Mouse (Mus musculus) left cerebral cortex, postnatal 4 days (tissue): ENCODE measurements around the gene Prc1. TPM values are rescaled to one million over a fixed set of nuclear protein-coding genes. Genes with fewer than 3 reads are reported as not detected.

ENCODE experiments used
- DNase-seq: peaks from one replicate; pipeline ENCODE4 v3.0.0-alpha.2; 2022
- intact Hi-C: fragments of 180-260 bp; cut with DNase I; formaldehyde crosslinking; loops from one replicate; pipeline ENCODE4 v1.15.1; 2025
- total RNA-seq, 2 experiments: library from RNA; stranded (reverse); gene quantifications; 2 replicates each; pipeline ENCODE4 v1.2.3; 2021

Gene Prc1
- 10 to 100 TPM; 16.5 to 18.0 TPM for total RNA-seq

- intact Hi-C loops = no loop called here
Observed at GRCm38 (mm10) chr7:80294062-80294763, at the start of gene Prc1. Gene Prc1, plus strand, starts transcription at chr7:80294450.

GRCm38 (mm10) chr7:80244851-80245250, 49.4 kb upstream of the Prc1 start:
- no peak for DNase-seq
- intact Hi-C loops = no loop called here

More at GRCm38 (mm10) chr7:80294062-80294763, at the start of gene Prc1:
- DNase-seq = peak; percentile 98

GRCm38 (mm10) chr7:80246148-80246721, 48.0 kb upstream of the Prc1 start, which contains the start of gene Ttll13:
Gene Ttll13, plus strand, starts transcription at chr7:80246376.
- intact Hi-C loops = no loop called here
- DNase-seq = peak; percentile 99

- intact Hi-C loops = no loop called here
- DNase-seq = no peak
Observed at GRCm38 (mm10) chr7:80246859-80247258, 47.4 kb upstream of the Prc1 start.

- intact Hi-C loops = no loop called here
- DNase-seq = no peak
Observed at GRCm38 (mm10) chr7:80252437-80252836, 41.8 kb upstream of the Prc1 start.

GRCm38 (mm10) chr7:80252886-80253285, 41.4 kb upstream of the Prc1 start:
- intact Hi-C loops = no loop called here
- no peak for DNase-seq

GRCm38 (mm10) chr7:80255981-80256380, 38.3 kb upstream of the Prc1 start:
- intact Hi-C loops = no loop called here
- DNase-seq = no peak

GRCm38 (mm10) chr7:80257706-80258105, 36.5 kb upstream of the Prc1 start:
- intact Hi-C loops = no loop called here
- no peak for DNase-seq

GRCm38 (mm10) chr7:80260625-80261371, 33.5 kb upstream of the Prc1 start, which contains the start of gene Ngrn:
Gene Ngrn, plus strand, starts transcription at chr7:80261215.
- DNase-seq = peak; percentile 87
- intact Hi-C loops = no loop called here

GRCm38 (mm10) chr7:80261372-80261990, 32.8 kb upstream of the Prc1 start:
- DNase-seq = no peak
- intact Hi-C loops = no loop called here

GRCm38 (mm10) chr7:80264606-80265005, 29.6 kb upstream of the Prc1 start:
- intact Hi-C loops = no loop called here
- DNase-seq = no peak

GRCm38 (mm10) chr7:80267764-80268163, 26.5 kb upstream of the Prc1 start:
- DNase-seq = no peak
- intact Hi-C loops = no loop called here

GRCm38 (mm10) chr7:80268897-80269750, 25.1 kb upstream of the Prc1 start, which contains the start of gene Vps33b:
Gene Vps33b, plus strand, starts transcription at chr7:80269649.
- DNase-seq = peak; percentile 97
- intact Hi-C loops = no loop called here

- DNase-seq = peak; percentile 51
- intact Hi-C loops = no loop called here
Observed at GRCm38 (mm10) chr7:80269751-80270255, 24.4 kb upstream of the Prc1 start.

GRCm38 (mm10) chr7:80273456-80273855, 20.8 kb upstream of the Prc1 start:
- DNase-seq = no peak
- intact Hi-C loops = no loop called here

- no peak for DNase-seq
- intact Hi-C loops = no loop called here
Observed at GRCm38 (mm10) chr7:80276374-80276773, 17.9 kb upstream of the Prc1 start.

GRCm38 (mm10) chr7:80280032-80280431, 14.2 kb upstream of the Prc1 start:
- intact Hi-C loops = no loop called here
- DNase-seq = no peak

GRCm38 (mm10) chr7:80280998-80281397, 13.3 kb upstream of the Prc1 start:
- intact Hi-C loops = no loop called here

GRCm38 (mm10) chr7:80281646-80282045, 12.6 kb upstream of the Prc1 start:
- intact Hi-C loops = no loop called here
- no peak for DNase-seq

More at GRCm38 (mm10) chr7:80280998-80281397, 13.3 kb upstream of the Prc1 start:
- no peak for DNase-seq
